Mouse (Mus musculus): ENCODE results near the gene Ranbp1. TPM values are rescaled to one million over a fixed set of nuclear protein-coding genes. Genes with fewer than 3 reads are reported as not detected.
"Not testable (repeated sequence)": the region's sequence is repeated elsewhere in the genome, so short reads cannot be mapped to it uniquely, and the experiment has no call there.

Ranbp1 gene
- polyA plus RNA-seq (2021): 216 TPM

DNA sequence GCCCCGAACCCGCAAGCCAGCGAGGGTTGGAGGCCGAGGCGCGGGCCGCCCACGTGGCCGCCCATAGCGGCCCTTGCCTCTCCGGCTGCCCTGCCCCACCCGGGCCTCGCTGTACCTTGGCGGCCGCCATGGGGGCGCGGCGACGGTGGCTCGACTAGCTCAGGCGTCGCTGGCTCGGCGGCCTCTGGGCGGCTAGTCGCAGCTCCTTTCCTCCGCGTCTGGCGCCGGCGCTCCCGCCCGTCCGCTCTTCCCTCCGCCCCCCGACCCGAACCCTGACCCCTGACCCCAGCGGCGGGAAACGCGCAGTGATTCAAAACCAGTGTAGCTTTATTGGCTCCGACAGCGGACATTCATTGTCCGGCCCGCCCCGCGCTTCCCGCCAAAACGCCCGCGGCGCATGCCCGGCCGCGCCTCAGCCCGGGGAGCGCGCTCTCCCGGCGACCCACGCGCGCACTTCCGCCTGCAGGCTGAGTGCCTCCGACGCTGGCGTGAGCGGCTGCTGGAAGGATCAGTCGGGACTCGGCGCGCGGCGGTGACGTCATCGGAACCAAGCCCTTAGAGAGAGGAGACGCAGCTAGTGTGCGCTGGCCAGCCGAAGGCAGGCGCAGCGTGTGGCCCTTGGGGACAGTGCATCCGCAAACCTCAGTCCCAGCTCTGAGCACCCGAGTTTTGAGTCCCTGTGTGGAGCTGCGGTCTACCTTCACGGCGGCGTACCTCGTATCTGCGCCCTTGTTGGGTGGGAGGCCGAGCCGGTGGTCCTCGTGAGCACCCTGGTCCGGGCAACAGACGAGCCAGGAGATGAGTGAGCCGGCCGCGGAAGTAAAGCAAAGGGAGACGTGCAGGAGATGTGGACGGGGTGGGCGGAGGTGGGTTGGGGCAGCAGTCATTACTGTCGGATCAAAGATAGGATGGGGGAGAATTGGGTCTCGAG, at the start of gene Ranbp1, which contains the start of gene Trmt2a:
Gene Ranbp1 (minus strand): TSS at position 300 of the 931 bp plus-strand sequence.
Gene Trmt2a (plus strand): TSS at position 247 of the 931 bp plus-strand sequence.
- in situ Hi-C loops (cut with MboI; ENCODE audit: low pct_unique_long_range_greater_than_20kb): no loop called here
- peak; percentile 90 for ATAC-seq
- peak; percentile 87 for DNase-seq (ENCODE audit: low read depth, low spot score)
- CTCF ChIA-PET: interaction anchor here (1.2 kb wide), 1 partner anchor 13 kb away, joined by 4 read pairs; no protein-coding TSS in a partner anchor
- TF ChIP-seq CTCF (IDR thresholded peaks at IDR 0.05): no peak
- no peaks in the 10 kb centered on the region for H3K27me3 ChIP-seq
- POLR2A ChIA-PET: interaction anchor here (0.7 to 1.4 kb wide), 2 partner anchors 12 to 131 kb away, joined by 3 to 4 read pairs; no protein-coding TSS in a partner anchor

- DNase-seq (ENCODE audit: low read depth, low spot score); H3K27me3 ChIP-seq; CTCF ChIA-PET; POLR2A ChIA-PET; in situ Hi-C loops (cut with MboI; ENCODE audit: low pct_unique_long_range_greater_than_20kb); ATAC-seq: not testable (repeated sequence)
These were observed 41.1 kb upstream of the Ranbp1 start for GRCm38 (mm10) chr16:18289614-18290013.

GRCm38 (mm10) chr16:18289067-18289588, 40.6 kb upstream of the Ranbp1 start, which contains the start of gene Dgcr8:
Gene Dgcr8, minus strand, starts transcription at chr16:18289246.
- in situ Hi-C loops (cut with MboI; ENCODE audit: low pct_unique_long_range_greater_than_20kb): no loop called here
- H3K27me3 ChIP-seq: no peaks in the 10 kb centered on the region
- DNase-seq (ENCODE audit: low read depth, low spot score) (peak; percentile 68), ATAC-seq (peak; percentile 98)
- no peak for TF ChIP-seq CTCF (IDR thresholded peaks at IDR 0.05)
- ChIA-PET CTCF (no interaction called here), POLR2A (no interaction called here)

DNA sequence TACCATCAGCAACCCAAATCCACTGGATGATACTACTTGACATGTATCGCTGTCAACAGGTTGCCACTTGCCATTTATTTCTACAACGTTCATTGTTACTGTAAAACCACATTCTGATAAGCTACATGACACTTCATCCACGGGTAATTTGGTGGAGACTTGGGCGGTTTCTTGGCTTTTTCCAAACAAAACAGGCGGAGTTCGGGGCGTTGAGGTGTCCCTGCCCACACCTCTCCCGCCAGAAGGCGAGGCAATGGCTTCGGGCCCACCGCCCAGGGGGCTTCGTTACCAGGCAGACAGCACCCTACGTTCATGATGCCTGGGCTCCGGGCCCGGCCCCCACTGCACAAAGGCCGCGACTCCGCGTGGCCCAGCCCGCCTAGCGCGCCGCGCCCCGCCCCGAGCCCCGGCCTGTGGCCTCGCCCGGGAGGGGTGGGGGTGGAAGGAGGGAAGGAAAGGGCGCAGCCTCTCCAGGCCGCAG, 40.1 kb upstream of the Ranbp1 start:
- in situ Hi-C loops (cut with MboI; ENCODE audit: low pct_unique_long_range_greater_than_20kb): no loop called here
- peak; percentile 85 for ATAC-seq
- no peaks in the 10 kb centered on the region for H3K27me3 ChIP-seq
- POLR2A ChIA-PET: no interaction called here
- no peak for DNase-seq (ENCODE audit: low read depth, low spot score)
- TF ChIP-seq CTCF (IDR thresholded peaks at IDR 0.05): no peak
- CTCF ChIA-PET: no interaction called here

- ChIA-PET POLR2A (no interaction called here), CTCF (no interaction called here)
- no peaks in the 10 kb centered on the region for H3K27me3 ChIP-seq
- in situ Hi-C loops (cut with MboI; ENCODE audit: low pct_unique_long_range_greater_than_20kb): no loop called here
- ATAC-seq (no peak), DNase-seq (ENCODE audit: low read depth, low spot score) (no peak)
- TF ChIP-seq CTCF (IDR thresholded peaks at IDR 0.05): no peak
These were observed 39.6 kb upstream of the Ranbp1 start for GRCm38 (mm10) chr16:18288166-18288565.

DNA sequence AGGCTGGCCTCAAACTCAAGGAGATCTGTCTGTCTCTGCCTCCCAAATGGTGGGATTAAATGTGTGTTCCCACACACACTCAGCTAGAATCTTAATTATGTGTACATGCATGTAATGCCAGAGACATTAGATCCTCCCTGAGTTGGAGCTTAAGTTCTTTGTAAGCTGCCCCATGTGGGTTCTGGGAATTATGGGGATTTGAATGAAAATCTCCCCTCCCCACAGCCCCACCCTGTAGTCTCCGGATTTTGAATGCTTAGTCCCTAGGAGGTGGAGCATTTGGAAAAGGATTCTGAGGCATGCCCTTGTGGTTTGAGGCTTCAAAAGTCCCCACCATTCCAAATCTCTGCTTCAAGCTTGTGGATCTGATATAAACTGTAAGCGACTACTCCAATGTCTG, 26.6 kb upstream of the Ranbp1 start:
- ATAC-seq: no peak
- POLR2A ChIA-PET: no interaction called here
- in situ Hi-C loops (cut with MboI; ENCODE audit: low pct_unique_long_range_greater_than_20kb): no loop called here

DNA sequence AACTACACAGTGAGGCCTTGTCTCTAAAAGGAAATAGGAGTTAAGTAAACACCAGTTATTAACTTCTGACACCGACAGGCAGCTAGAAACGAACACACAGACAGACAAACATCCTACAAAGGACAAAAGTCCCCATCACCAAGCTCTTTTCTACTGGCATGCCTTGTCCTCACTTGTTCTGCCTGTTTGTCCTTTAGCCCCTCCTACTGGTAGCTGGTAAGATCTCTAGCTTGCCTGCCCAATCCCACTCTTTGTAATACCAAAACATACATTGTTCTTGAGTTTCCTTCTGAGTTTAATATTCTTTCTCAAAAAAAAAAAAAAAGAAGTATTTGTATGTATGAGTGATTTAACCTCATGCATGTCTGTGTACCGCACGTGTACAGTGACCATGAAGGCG, 19.6 kb upstream of the Ranbp1 start:
- in situ Hi-C loops (cut with MboI; ENCODE audit: low pct_unique_long_range_greater_than_20kb): no loop called here
- no peaks in the 10 kb centered on the region for H3K27me3 ChIP-seq
- ATAC-seq (no peak), DNase-seq (ENCODE audit: low read depth, low spot score) (no peak)
- peak; percentile 46 for TF ChIP-seq CTCF (IDR thresholded peaks at IDR 0.05)
- ChIA-PET CTCF (interaction anchor here (0.7 to 1.4 kb wide), 3 partner anchors 15 to 51 kb away, joined by 3 to 7 read pairs (median 3); no protein-coding TSS in a partner anchor), POLR2A (no interaction called here)

More for the DNA sequence above, 26.6 kb upstream of the Ranbp1 start:
- H3K27me3 ChIP-seq: no peaks in the 10 kb centered on the region
- TF ChIP-seq CTCF (IDR thresholded peaks at IDR 0.05): no peak
- CTCF ChIA-PET: interaction anchor here (1.3 to 3.1 kb wide), 2 partner anchors 9 to 12 kb away, joined by 5 to 11 read pairs; no protein-coding TSS in a partner anchor
- no peak for DNase-seq (ENCODE audit: low read depth, low spot score)

GRCm38 (mm10) chr16:18265024-18265423, 16.5 kb upstream of the Ranbp1 start:
- ATAC-seq (no peak), DNase-seq (ENCODE audit: low read depth, low spot score) (no peak)
- POLR2A ChIA-PET: no interaction called here
- in situ Hi-C loops (cut with MboI; ENCODE audit: low pct_unique_long_range_greater_than_20kb): no loop called here
- no peaks in the 10 kb centered on the region for H3K27me3 ChIP-seq
- CTCF ChIA-PET: no interaction called here
- no peak for TF ChIP-seq CTCF (IDR thresholded peaks at IDR 0.05)

GRCm38 (mm10) chr16:18258221-18258620, 9.7 kb upstream of the Ranbp1 start, which contains the start of gene Gm49776:
Gene Gm49776, minus strand, starts transcription at chr16:18258321.
- no peak for DNase-seq (ENCODE audit: low read depth, low spot score)
- ATAC-seq: no peak
- no peak for TF ChIP-seq CTCF (IDR thresholded peaks at IDR 0.05)
- ChIA-PET CTCF (interaction anchor here (1.0 kb wide), 1 partner anchor 11 kb away, joined by 3 read pairs; no protein-coding TSS in a partner anchor), POLR2A (interaction anchor here (0.7 kb wide), 1 partner anchor 184 kb away, joined by 3 read pairs; no protein-coding TSS in a partner anchor)
- in situ Hi-C loops (cut with MboI; ENCODE audit: low pct_unique_long_range_greater_than_20kb): no loop called here
- H3K27me3 ChIP-seq: no peaks in the 10 kb centered on the region

- DNase-seq (ENCODE audit: low read depth, low spot score) (no peak), ATAC-seq (no peak)
- no peaks in the 10 kb centered on the region for H3K27me3 ChIP-seq
- CTCF ChIA-PET: no interaction called here
- no peak for TF ChIP-seq CTCF (IDR thresholded peaks at IDR 0.05)
- in situ Hi-C loops (cut with MboI; ENCODE audit: low pct_unique_long_range_greater_than_20kb): no loop called here
- POLR2A ChIA-PET: interaction anchor here (1.1 kb wide), 1 partner anchor 8 kb away, joined by 4 read pairs; no protein-coding TSS in a partner anchor
These were observed 5.3 kb upstream of the Ranbp1 start for GRCm38 (mm10) chr16:18253866-18254265.

Data from Patski (cell line).